Mouse (Mus musculus) heart, postnatal 10 days (tissue): ENCODE measurements around the gene Fgfr2. TPM values are rescaled to one million over a fixed set of nuclear protein-coding genes. Genes with fewer than 3 reads are reported as not detected.
A peak's percentile ranks its signal among the peaks of the same experiment; 100 is the strongest.

ENCODE experiments used
- DNase-seq, 2 experiments: peaks; one replicate each; pipeline ENCODE4 v3.0.0; 2021
- intact Hi-C: fragments of 180-260 bp; cut with DNase I; formaldehyde crosslinking; loops from one replicate; pipeline ENCODE4 v1.15.1; 2025
- total RNA-seq, 2 experiments: library from RNA; stranded (reverse); gene quantifications; 2 replicates each; pipeline ENCODE4 v1.2.3; 2021

Gene Fgfr2
- total RNA-seq, 2 experiments from 2014 or later, result 6.2 to 6.3 TPM

DNA sequence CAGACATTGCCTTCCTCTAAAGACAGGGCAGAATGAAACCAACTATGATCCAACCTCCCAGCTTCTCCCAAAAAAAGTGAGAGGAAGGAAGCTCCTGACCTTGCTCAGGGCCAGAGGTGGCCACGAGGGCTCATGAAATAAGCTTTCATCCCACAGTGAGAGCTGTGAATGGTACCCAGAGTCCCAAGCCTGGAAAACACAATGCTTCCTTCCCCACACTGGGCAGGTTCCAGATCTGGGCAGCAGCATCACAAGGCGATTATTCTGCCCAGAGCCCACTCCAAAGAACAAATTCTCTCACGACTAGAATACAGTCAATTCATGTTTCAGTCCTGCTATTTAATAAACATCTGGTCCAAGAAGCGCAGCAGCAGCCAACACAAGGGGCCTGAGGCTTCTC lies 2879.3 kb downstream of the Fgfr2 start:
- DNase-seq, result no peak
- intact Hi-C loops, result no loop called here

DNA sequence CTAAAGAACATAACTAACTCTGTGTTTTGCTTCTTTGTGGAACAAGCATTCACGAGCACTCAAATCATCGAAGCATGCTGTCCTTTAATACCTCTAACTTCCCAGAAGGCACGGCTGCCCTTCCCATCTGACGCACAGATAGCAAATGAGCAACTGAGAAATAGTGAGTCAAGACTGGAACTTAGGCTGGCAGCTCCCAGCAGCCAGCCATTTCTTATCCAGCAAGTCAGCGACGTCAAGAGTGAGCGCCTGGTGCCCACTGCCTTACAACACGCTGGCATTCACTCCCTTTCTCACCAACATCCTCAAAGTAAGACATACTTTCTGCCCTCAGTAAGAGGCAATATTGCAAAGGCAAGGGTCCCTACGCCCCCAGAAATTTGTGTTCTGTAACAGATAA lies 2883.0 kb downstream of the Fgfr2 start:
- DNase-seq, result no peak
- intact Hi-C loops, result no loop called here

DNA sequence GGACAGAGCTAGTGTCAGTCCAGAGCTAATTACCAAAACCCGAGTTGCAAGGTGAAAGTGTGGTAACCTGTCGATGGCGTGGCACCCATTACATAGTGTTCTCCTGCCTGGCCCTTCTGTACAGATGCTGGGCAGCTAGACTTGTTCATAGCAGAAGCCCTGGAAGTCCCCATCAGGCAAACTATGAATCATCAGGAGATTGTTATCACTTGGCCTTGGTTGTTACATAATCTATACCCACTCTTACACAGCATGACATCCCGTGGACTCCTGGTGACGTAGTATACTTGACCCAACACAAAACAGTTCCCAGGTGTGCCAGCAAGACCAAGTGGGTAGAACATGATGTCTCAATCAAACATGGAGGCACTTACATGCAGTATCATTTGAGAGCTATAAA lies 2885.9 kb downstream of the Fgfr2 start:
- intact Hi-C loops, result no loop called here
- DNase-seq, result no peak

DNA sequence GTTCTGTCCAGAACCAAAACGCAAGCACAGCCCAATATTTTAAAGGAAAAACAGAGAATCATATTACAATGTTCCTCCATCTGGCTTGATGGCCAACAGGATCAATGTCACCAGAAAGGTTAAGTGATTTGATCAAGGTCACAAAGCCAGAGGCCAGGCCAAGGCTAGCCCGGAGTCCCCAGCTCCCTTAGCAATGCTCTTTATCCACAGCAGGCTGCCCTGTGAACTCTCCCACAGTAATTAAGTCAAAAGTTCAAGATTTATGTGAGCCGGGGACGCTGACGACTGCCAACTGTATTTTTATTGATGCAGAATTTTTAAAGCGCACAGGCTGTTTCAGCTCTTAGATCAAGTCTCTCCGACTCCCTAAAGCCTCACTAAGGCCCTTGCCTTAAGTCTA lies 2889.4 kb downstream of the Fgfr2 start:
- intact Hi-C loops, result no loop called here
- no peak for DNase-seq

DNA sequence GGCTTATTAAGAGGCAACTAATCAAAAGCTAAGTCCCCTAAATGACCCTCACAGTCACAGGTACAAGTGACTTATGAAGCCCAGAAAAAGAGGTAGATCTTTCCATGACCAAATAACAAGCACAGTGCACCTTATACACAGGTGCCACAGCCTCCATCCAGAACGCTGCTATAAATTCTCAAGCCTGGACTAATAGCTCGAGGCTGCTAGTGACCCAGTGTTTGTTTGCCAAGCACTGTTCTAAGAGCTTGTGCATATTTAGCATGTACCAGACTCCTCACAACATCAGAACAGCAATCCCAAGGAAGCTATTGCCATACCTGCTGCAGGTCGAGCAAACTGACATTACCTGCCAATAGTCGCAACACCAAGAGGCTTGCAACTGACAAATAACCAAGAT lies 2893.1 kb downstream of the Fgfr2 start:
- intact Hi-C loops, result no loop called here
- DNase-seq, result no peak

DNA sequence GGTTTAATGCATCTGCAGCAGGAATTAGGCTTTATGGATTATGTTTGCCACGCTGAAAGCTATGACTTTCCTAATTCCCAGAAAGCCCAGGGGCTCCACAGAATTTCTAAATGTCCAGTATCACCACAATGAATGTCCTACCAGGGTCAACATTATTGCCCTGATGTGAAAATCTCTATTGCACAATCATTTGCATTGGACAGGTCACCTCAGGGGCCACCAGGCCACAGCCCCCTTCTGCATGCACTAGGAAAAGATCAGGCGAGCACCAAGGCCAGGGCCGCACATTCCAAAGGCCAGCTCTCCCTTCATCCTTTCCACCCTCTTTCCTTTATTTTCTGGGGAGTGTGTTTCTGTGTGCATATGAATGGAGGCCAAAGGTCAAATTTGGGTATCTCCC lies 2897.9 kb downstream of the Fgfr2 start:
- intact Hi-C loops, result no loop called here
- no peak for DNase-seq

DNA sequence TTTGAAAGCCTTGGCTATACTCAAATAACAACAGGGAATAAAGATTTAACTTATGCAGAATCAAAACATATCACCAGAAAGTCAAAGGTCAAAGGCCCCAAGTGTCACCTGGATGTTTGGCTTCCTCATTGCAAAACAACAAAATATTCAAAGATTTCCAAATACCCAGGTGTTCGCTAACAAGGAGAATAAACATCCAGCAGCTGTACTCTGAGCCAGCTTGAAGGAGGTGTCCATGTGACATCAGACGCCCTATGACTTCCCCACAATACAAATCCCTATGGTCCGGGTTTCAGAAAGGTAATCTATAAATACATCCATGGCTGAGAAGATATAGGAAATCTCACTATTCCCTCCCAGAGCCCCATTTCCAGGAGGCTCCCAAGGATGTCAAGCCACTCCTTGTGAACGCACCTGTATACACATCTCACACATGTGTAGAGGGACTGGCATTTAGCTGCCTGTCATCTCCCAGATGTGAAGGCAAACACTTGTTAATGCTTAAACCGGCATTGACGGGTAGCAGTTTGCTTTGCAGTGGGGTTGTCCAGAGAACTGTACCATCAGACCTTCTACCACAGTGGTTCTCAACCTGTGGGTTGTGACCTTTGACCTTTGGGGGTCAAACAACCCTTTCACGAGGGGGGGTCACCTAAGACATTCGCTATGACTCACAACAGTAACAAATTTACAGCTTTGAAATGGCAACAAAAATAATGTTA lies 2900.4 kb downstream of the Fgfr2 start:
- DNase-seq, result no peak
- intact Hi-C loops, result no loop called here

DNA sequence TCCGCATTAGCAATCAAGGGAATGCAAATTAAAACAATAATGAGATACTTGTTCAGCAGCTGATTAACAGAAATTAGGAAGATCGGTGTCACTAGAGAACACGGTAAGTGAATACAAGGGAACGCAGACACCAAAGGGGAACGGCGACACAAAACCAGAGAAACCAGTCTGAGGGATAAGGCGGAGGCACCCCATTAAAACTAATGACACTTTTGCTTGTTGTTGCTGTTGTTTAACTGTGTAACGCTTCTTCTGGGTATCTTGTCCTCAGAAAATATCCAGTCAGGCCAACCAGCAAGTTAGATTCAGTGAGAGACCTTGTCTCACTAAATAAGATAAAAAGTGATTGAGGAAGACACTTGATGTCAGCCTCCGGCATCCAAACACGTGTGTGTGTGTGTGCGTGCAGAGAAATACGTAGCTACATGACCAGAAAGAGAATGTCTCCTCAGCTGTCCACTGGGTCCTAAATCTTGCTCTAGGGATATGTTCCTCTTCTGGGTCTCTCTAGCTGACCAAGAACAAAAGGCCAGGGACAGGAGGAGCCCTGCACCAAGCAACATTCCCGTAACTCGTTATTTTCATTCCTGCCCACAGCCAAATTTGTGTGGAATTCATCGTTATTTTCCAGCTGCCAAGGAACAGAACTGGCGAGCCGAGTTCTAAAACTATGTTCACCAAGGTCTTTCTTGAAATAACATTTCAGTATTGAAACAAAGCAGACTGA lies 2901.3 kb downstream of the Fgfr2 start:
- intact Hi-C loops, result no loop called here
- DNase-seq, result no peak

DNA sequence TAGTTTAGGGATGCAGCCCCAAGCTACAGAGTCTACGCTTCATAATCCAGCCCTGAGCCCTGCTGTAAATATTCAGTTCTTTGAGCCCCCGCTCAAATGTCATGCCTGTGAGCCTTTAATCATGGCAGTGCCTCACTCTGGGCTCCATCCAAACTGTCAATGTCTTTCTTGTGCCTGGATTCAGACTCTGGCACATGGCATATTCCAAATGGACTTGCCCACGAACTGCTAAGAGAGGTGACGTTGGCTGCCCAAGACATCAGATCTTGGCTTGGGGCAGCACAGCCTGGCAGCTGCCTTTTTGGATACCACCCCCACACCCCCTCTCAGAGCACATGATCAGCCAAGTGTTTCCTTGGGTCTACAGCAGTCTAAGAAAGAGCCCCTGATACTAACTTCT lies 2902.5 kb downstream of the Fgfr2 start:
- DNase-seq, result no peak
- intact Hi-C loops, result no loop called here

DNA sequence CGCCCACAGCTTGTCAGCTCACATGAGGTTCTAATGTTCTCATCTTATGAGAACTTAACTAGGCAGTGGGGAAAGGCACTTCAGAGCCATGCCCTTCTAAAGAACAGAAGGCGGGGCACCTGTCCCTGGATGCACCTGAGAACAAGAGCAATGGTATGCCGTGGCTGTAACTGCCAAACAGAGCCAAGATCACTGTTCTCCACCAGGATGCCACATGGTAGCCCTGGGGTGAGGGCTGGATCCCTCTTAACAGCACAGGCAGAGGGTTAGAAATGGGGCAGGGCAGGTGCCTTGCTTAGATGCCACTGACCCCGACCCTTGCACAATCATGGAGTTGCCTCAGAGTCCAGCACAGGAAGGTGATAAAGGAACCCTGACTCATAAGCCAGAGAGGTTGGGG lies 2903.3 kb downstream of the Fgfr2 start:
- DNase-seq, result no peak
- intact Hi-C loops, result no loop called here

DNA sequence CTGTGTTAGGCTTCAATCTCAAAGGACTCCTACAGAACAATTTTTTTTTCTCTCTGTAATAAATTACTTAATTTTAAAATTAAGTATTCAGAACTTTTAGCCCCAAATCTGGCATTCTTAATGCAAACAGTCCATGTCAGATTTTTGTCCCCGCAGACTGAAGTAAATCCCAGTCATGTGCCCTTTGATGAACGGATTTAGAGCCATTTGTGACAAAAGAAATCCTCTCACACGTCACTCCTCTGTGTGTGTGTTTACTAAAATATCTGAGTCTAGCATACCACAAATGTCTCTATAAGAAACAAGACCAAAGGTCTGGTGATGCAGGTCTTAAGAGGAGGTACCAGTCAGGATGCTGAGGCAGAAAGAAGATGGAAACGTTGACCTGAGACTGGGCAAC lies 2906.9 kb downstream of the Fgfr2 start:
- no peak for DNase-seq
- intact Hi-C loops, result no loop called here

DNA sequence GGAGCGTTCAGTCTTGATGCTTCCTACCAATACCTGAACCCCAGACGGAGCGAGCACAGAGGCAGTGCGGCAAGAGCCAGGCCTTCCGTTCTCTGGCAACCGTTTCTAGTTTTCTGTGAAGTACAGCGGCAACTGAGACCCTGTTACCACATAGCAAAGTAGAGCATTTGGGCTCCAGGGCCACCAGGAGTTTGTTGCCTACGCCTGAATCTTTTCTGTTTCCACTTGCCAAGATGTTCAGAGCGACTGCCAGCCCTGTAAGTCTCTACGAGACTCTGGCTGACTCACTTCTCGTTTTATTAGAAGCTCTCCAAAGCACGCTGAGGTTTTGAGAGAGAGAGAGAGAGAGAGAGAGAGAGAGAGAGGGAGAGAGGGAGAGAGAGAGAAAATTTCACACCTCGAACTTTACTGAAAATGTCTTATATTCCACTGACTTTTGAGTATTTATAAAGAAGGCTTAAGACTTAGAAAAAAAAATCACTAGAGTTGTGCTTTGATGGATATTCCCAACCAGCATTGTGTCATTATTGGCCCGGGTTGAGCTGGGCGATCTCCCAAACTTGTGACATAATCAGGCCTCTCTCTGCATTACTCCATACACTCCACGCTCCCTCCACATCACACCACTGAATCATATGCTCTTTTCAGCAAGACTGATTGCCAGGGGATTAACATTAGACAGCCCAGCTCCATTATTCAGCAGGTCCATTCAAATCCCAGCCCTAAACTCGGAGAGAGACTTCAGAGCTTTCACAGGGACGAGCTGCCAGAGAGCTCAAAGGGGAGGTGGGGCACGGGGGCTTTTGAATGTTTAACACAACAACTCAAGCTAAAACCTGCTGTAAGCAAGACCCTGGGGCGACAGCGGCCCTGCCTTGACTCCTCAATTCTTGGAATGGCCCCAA lies 2907.6 kb downstream of the Fgfr2 start:
- DNase-seq, result peak; percentile 79 to 80
- intact Hi-C loops, result no loop called here

DNA sequence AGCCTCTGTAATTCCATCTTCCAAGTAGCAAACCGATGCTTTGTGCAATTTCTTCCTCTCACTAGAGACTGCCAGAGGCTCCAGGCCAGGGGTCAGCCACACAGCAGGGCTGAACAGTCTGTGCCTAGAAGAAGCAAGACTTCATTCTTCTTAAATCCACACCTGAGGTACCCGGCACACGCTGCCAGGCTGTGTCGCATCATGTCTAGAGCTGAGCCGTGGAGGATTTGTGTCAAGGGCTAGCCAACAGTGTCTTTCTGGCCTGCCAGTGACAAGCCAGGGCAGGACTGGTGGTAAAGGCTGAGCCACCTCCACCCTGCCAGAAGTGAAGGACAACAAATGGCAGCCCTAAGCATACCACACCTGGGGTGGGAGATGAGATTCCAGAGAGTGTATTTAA lies 2910.0 kb downstream of the Fgfr2 start:
- intact Hi-C loops, result no loop called here

DNA sequence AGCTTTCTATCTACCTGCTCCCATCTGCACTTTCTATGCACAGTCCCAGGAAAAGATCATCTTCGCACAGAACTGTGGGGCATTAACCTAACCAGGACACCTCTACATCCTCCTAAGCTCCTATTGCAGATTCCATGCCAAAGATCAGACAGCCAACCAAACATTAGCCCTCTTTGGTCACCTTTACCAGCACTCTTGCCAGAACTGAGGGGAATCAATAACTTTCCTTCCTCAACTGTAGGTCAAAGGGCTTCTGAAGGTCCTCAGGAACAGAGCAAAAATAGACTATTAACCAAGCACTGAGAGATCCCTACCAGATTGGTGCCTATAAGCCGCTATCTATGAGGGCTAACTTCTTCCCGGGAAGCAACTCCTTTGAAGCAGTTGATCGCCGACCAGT lies 2911.7 kb downstream of the Fgfr2 start:
- intact Hi-C loops, result no loop called here
- no peak for DNase-seq

More for the DNA sequence above, 2910.0 kb downstream of the Fgfr2 start:
- DNase-seq, result no peak

DNA sequence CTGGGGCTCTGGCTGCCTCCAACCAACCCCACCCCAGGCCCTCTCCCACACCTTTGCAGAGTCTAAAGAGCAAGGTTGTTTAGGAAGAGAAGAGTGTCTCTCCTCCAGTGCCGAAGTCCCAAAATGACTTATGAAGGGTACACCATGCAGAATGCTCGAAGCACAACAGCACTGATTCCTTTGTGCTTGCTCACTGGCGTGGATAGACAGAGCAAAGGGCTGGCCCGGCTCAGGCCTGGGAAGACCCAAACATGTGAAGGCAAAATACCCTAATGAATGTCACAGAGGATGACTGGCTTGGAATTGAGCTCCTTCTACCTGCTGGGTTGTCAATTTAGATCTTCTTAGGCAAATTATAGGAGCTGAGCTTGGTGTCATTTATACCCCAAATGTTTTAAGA lies 2914.5 kb downstream of the Fgfr2 start:
- no peak for DNase-seq
- intact Hi-C loops, result no loop called here

DNA sequence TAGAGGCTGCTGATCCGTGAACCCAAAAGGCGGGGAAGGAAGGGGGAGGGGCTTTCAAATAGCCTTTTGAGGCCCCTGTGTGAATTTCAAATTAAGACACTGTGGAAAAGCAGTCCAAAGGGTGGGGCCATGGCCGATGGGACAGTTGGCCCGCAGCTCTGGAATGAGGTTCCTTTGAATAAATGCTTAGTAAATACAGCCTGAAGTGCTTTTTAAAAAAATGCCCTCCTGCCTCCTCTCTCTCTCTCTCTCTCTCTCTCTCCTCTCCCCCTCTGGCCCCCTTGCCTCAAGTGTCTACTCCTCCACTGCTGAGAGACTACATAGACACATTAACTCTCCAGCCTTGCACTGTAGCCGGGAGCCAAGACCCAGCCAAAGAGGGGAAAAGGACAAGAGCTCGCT lies 2917.0 kb downstream of the Fgfr2 start:
- no peak for DNase-seq

DNA sequence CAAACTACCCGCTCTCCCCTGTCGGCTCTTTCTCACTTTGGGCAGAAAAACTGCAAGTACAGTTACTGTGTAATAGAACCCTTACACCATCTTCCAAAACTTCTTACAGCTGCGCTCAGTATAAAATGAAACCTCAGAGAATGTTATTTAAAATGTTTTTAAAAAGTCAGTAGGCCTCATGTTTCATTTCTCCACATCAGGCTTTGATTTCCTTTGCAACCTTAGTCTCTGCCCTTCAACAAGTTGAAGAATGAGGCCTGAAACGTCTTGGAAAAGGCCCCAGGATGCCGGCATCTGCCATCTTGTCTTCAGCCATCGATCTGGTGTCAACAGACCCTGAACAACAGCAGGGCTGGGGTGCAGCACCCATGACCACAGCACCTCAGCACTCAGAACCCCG lies 2918.0 kb downstream of the Fgfr2 start:
- intact Hi-C loops, result no loop called here
- no peak for DNase-seq

More for the DNA sequence above, 2917.0 kb downstream of the Fgfr2 start:
- intact Hi-C loops, result no loop called here

DNA sequence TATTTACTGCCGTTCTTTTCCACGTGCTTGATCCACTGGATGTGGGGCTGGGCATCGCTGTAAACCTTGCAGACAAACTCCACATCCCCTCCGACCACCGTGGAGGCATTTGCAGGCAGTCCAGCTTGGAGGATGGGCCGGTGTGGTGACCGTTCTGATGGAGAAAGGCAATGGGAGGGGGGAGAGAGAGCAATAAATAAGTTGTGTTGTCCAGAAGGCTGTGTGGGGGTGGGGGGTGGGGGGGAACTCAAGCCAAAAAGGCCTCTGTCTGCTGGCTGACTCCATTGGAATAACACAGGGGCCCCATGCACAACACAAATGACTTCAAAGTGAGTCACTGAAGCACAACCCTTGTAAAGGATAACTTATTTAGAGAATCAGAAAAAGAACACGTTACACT lies 2922.1 kb downstream of the Fgfr2 start:
- no peak for DNase-seq
- intact Hi-C loops, result no loop called here

DNA sequence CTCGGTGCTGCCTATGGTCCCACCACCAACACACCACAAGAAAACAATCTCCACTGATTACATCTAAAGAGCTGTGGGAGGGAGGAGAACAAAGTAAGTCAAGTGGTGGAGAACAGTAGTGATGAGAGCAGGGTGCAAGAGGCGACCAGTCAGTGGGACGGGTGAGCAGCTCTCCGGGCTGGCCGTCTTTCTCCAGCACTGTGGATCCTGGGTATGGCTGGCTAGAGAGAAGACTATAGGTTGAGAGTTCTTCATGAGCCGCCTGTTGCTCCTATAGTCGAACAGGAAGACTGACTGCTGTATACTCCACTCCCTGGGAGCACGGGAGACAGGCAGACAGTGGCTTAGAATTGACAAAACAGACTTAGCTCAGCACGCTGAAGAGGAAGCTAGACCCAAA lies 2923.2 kb downstream of the Fgfr2 start:
- intact Hi-C loops, result no loop called here
- DNase-seq, result no peak

DNA sequence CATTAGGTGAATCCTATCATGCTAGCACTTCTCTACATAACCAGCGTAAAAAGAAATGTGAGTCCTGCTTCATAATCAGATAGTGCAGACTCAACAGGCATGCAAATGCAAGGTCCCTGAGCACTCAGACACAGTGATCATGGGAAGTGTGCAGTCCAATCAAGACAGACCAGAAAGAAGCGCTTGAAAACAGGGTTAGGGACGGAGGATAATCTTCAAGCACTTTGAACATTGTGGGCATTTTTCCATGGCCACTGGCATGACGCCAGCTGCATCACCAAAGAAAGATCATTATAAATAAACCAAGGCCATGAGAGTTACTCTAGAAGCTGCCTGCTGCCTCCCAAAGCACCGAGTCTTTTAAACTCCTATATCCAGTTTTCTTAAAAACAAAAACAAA lies 2923.8 kb downstream of the Fgfr2 start:
- DNase-seq, result no peak
- intact Hi-C loops, result no loop called here

DNA sequence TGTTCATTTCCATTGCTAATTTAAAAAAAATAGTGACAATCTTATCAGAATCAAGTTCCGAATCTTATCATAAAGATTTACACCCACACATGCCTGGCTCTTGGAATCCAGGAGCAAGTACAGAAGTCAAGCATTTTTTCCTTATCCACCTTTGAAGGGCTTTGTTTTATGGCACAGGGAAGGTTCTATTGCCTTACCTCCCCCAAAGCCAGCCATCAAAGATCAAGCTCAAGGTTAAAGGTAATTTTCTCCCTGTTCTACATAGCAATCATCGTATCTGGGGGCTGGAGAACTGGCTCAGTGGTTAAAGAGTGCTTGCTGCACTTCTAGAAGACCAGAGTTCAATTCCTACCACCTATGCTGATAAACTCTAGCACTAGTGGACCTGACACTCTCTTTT lies 2928.1 kb downstream of the Fgfr2 start:
- intact Hi-C loops, result no loop called here

More for the DNA sequence above, 2928.1 kb downstream of the Fgfr2 start:
- no peak for DNase-seq
